Mouse (Mus musculus) liver, embryonic 14.5 days (tissue): Measurements from ENCODE around the gene 1700021F07Rik. TPM values are rescaled to one million over a fixed set of nuclear protein-coding genes. Genes with fewer than 3 reads are reported as not detected.

Experiments used
- ATAC-seq: fragments of 200-750 bp; cut with Nextera tagmentation; 2 replicates; pipeline ENCODE4 v1.8.0; 2017; ENCODE audit warnings: moderate number of reproducible peaks, mild to moderate bottlenecking, moderate library complexity; ENCODE audit not compliant: insufficient read depth
- DNase-seq, 3 experiments: peaks; one replicate each; pipeline ENCODE4 v3.0.0-alpha.2; 2012 to 2013; ENCODE audit warnings: low read depth in 3 of 3, low spot score in 3 of 3
- H3K27ac ChIP-seq: fragments of 300-500 bp; sonication (generic); 2 replicates; pipeline ENCODE4 v1.5.1; 2014; ENCODE audit warnings: moderate library complexity, mild to moderate bottlenecking, control low read depth, inconsistent platforms
- H3K27me3 ChIP-seq: fragments of 300-500 bp; sonication (generic); 2 replicates; pipeline ENCODE4 v1.6.1; 2014; ENCODE audit warnings: mild to moderate bottlenecking, low read length, moderate library complexity; ENCODE audit not compliant: control insufficient read depth, insufficient read depth
- H3K36me3 ChIP-seq: fragments of 300-500 bp; sonication (generic); replicated peaks from 2 replicates; pipeline ENCODE4 v1.6.1; 2014; ENCODE audit warnings: low read depth; ENCODE audit not compliant: control insufficient read depth, insufficient read depth
- H3K4me1 ChIP-seq, 2 experiments: fragments of 200-500 bp in 1 of 2; fragments of 300-500 bp in 1 of 2; sonication (generic) in 1 of 2; replicated peaks; 2 replicates each; pipeline ENCODE4 v1.6.1; 2012 to 2014; ENCODE audit warnings: antibody characterized with exemption in 1 of 2, inconsistent platforms in 1 of 2, low read length in 1 of 2; ENCODE audit not compliant: control insufficient read depth in 2 of 2, insufficient read depth in 2 of 2
- H3K4me2 ChIP-seq: fragments of 300-500 bp; sonication (generic); 2 replicates; pipeline ENCODE4 v1.6.1; 2014; ENCODE audit warnings: low read depth, mild to moderate bottlenecking, control low read depth, moderate library complexity
- H3K4me3 ChIP-seq, 2 experiments: fragments of 200-500 bp in 1 of 2; fragments of 300-500 bp in 1 of 2; sonication (generic) in 1 of 2; 2 replicates each; pipeline ENCODE4 v1.5.1; 2012 to 2014; ENCODE audit warnings: low read depth in 2 of 2, low read length in 2 of 2, mild to moderate bottlenecking in 2 of 2, control low read depth in 1 of 2, inconsistent platforms in 1 of 2, moderate library complexity in 1 of 2; ENCODE audit not compliant: insufficient read depth in 1 of 2
- H3K9ac ChIP-seq: fragments of 300-500 bp; sonication (generic); replicated peaks from 2 replicates; pipeline ENCODE4 v1.6.1; 2014; ENCODE audit warnings: mild to moderate bottlenecking, control low read depth, moderate library complexity
- H3K9me3 ChIP-seq: fragments of 300-500 bp; sonication (generic); 2 replicates; pipeline ENCODE4 v1.6.1; 2016; ENCODE audit warnings: low read length, mixed read lengths; ENCODE audit not compliant: control insufficient read depth
- CTCF ChIP-seq: IDR thresholded peaks from 2 replicates; pipeline ENCODE4 v1.5.1; 2016; ENCODE audit warnings: antibody characterized with exemption, low read depth, control low read depth
- EP300 ChIP-seq: IDR thresholded peaks from 2 replicates; pipeline ENCODE4 v1.6.1; 2016; ENCODE audit warnings: antibody characterized with exemption, low read depth
- WGBS: fragments of 180-500 bp; shearing (Covaris S2); extraction: QIAGEN DNeasy Blood & Tissue Kit; methylation state at CpG from one replicate; pipeline ENCODE4 v1.1.7; 2014; ENCODE audit not compliant: insufficient replicate concordance; 5-methylcytosine and 5-hydroxymethylcytosine counted together
- polyA plus RNA-seq, 2 experiments: library from polyadenylated mRNA; depleted of rRNA in 1 of 2; stranded (reverse) in 1 of 2; unstranded in 1 of 2; fragments of >200 nt; fragmentation: Nextera tagmentation in 1 of 2; extraction: Ambion mirVana in 1 of 2; gene quantifications; 2 replicates each; pipeline versions ENCODE4 v1.2.1 to v1.2.3; 2012 to 2014

1700021F07Rik gene
- not detected in 2 replicates for polyA plus RNA-seq (2012; rRNA removed)
- not detected in 2 replicates for polyA plus RNA-seq (2014; fragmentation: Nextera tagmentation; extraction: Ambion mirVana)

DNA sequence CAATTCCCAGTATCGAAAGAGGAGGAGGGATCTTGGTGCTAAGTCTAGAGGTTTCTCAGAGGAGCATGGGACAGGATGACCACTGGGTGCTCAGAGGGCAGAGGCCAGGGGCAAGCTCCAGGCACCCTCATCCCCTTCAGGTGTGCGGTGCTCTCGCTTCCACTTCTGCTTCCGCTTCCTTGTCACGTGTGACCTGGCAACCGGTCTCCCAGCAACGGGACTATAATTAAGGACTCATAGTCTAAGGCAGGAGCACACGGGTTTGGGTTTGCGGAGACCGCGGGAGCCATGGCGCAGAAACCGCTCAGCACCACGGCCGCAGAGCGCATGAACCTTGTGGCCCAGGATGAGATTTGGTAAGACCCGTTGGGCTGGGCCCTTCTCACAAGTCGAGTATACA lies at the start of gene 1700021F07Rik:
Gene 1700021F07Rik (plus strand): TSS at position 211 of the 400 bp plus-strand sequence.
- no peaks in the 10 kb centered on the region for H3K27me3 ChIP-seq
- ATAC-seq: no peak
- WGBS: 76% methylated on average over 18 of the region's 18 CpGs

DNA sequence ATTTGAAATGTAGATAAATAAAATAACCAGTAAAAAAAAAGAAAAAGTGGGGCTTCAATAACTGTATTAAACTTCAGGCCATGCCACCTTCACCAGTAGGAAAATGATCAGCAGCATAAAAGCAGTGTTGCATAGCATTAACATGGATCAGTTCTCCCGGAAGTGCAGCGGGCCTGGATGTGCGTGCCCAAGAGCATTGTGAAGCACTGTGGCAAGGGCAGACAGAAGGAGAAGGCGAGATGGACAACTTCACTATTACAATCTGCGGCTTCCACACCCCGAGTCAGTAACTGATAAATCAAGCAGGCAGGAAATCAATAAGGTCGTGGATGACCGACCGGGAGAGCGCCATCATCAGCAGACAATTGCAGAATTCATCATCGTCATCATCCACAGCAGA lies 49.2 kb upstream of the 1700021F07Rik start:
- Histone ChIP-seq H3K9ac (no peak overlapping the region), H3K9me3 (no peaks in the 10 kb centered on the region)
- no peak for ATAC-seq

More for the DNA sequence above, at the start of gene 1700021F07Rik:
- Histone ChIP-seq H3K4me2 (no peak within 1 kb of the TSS), H3K4me3 (no peak within 1 kb of the TSS), H3K36me3 (no peaks in the 10 kb centered on the region), H3K9ac (no peak within 1 kb of the TSS), H3K9me3 (no peaks in the 10 kb centered on the region), H3K4me1 (no peaks in the 10 kb centered on the region), H3K27ac (no peak within 1 kb of the TSS)
- DNase-seq: no peak
- no peak for TF ChIP-seq EP300

DNA sequence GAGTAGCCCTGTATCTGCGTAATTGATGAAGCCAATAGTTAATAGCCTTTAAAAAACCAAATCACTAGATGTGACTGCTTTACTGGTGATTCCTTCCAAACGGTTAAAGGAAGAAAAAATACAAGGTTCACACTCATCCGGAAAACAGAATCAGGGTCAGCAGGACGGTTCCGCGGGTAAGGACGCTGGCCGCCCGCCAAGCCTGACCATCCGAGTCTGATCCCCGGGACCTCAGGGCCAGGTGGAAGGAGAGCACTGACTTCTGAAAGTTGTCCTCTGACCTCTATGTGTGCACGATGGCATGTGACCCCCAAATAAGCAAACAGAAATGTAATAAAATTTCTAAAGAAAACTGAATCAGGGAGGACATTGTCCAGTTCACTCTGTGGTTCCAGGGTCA lies 43.3 kb upstream of the 1700021F07Rik start:
- DNase-seq: no peak
- H3K9me3 ChIP-seq: no peaks in the 10 kb centered on the region
- no peak for ATAC-seq
- no peak overlapping the region for H3K4me3 ChIP-seq
- 70% methylated on average over 12 of the region's 12 CpGs for WGBS
- no peak overlapping the region for H3K4me2 ChIP-seq
- no peaks in the 10 kb centered on the region for H3K36me3 ChIP-seq
- TF ChIP-seq EP300: no peak
- TF ChIP-seq CTCF: no peak
- no peak overlapping the region for H3K27ac ChIP-seq
- no peaks in the 10 kb centered on the region for H3K4me1 ChIP-seq
- H3K9ac ChIP-seq: no peak overlapping the region
- no peaks in the 10 kb centered on the region for H3K27me3 ChIP-seq

More for the DNA sequence above, 49.2 kb upstream of the 1700021F07Rik start:
- H3K4me3 ChIP-seq: no peak overlapping the region
- no peaks in the 10 kb centered on the region for H3K4me1 ChIP-seq
- H3K27ac ChIP-seq: no peak overlapping the region
- DNase-seq: no peak
- no peaks in the 10 kb centered on the region for H3K27me3 ChIP-seq
- H3K4me2 ChIP-seq: no peak overlapping the region
- TF ChIP-seq EP300 (no peak), CTCF (no peak)
- 57% methylated on average over 11 of the region's 11 CpGs for WGBS
- no peaks in the 10 kb centered on the region for H3K36me3 ChIP-seq

DNA sequence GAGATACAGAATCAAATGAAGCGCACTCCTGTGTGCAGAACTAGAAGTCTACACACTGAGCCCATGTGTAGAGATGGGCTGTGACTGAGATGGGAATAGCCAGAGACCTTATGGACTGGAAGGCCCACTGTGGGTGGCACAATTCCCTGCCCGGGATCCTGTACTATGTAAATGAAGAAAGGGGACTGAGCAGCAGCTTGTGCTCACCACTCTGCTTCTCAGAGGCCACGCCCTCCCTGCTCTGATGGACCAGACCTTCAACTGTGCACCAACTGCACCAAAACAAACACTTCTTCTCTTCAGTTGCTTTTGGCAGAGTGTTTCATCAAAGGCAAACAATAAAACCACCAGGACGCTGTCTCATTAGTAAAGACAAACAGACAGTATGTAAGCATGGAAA lies 37.9 kb upstream of the 1700021F07Rik start:
- Histone ChIP-seq H3K4me3 (no peak overlapping the region), H3K9me3 (no peaks in the 10 kb centered on the region), H3K27ac (no peak overlapping the region), H3K4me1 (no peaks in the 10 kb centered on the region), H3K36me3 (no peaks in the 10 kb centered on the region), H3K9ac (no peak overlapping the region), H3K27me3 (no peaks in the 10 kb centered on the region), H3K4me2 (no peak overlapping the region)
- ATAC-seq (no peak), DNase-seq (no peak)
- TF ChIP-seq EP300 (no peak), CTCF (no peak)
- WGBS: 63% methylated on average over 4 of the region's 4 CpGs

DNA sequence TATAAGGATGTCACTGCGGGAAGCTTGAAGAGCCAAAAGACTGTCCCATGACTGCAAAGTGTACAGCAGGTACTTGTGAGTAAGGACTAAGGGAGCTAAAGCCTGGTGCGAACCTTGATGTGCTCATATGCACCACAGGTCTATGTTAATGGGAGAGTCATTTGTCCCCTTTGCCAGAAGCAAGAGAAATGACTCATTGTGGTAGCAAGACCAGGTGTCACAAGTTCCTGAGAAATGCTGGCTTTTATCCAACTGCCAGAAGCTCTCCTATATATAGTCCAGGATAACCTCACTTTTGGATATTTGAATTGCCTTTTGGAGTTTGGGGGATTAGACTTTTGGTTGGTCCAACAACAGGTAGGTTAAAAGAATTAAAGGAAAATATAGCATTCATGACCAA lies 22.8 kb upstream of the 1700021F07Rik start:
- WGBS: 73% methylated on average over 2 of the region's 2 CpGs
- TF ChIP-seq CTCF: no peak
- H3K9ac ChIP-seq: no peak overlapping the region

More for the DNA sequence above, 22.8 kb upstream of the 1700021F07Rik start:
- H3K9me3 ChIP-seq: no peaks in the 10 kb centered on the region
- no peaks in the 10 kb centered on the region for H3K27me3 ChIP-seq
- H3K4me2 ChIP-seq: no peak overlapping the region
- ATAC-seq (no peak), DNase-seq (no peak)
- no peaks in the 10 kb centered on the region for H3K36me3 ChIP-seq
- H3K4me3 ChIP-seq: no peak overlapping the region
- H3K4me1 ChIP-seq: no peaks in the 10 kb centered on the region
- H3K27ac ChIP-seq: no peak overlapping the region
